Mouse (Mus musculus) neural tube, embryonic 11.5 days (tissue): ENCODE measurements around the gene Gpr55. TPM values are rescaled to one million over a fixed set of nuclear protein-coding genes. Genes with fewer than 3 reads are reported as not detected.

Experiments
- ATAC-seq: fragments of 200-750 bp; cut with Nextera tagmentation; 2 replicates; pipeline ENCODE4 v1.8.0; 2017; ENCODE audit warnings: moderate number of reproducible peaks, mild to moderate bottlenecking, moderate TSS enrichment, moderate library complexity; ENCODE audit not compliant: insufficient read depth, low FRiP score, low TSS enrichment
- DNase-seq: peaks from one replicate; pipeline ENCODE4 v3.0.0-alpha.2; 2015; ENCODE audit warnings: low spot score
- H3K27ac ChIP-seq: fragments of 300-500 bp; sonication (generic); 2 replicates; pipeline ENCODE4 v1.5.1; 2014; ENCODE audit warnings: low read depth, mild to moderate bottlenecking, low read length
- H3K27me3 ChIP-seq: fragments of 300-500 bp; sonication (generic); 2 replicates; pipeline ENCODE4 v1.6.1; 2014; ENCODE audit warnings: mild to moderate bottlenecking, low read length, mixed read lengths; ENCODE audit not compliant: control insufficient read depth, insufficient read depth
- H3K36me3 ChIP-seq: fragments of 300-500 bp; sonication (generic); 2 replicates; pipeline ENCODE4 v1.6.1; 2014; ENCODE audit warnings: mild to moderate bottlenecking, low read length, moderate library complexity, mixed read lengths; ENCODE audit not compliant: control insufficient read depth, insufficient read depth
- H3K4me1 ChIP-seq: fragments of 300-500 bp; sonication (generic); 2 replicates; pipeline ENCODE4 v1.6.1; 2014; ENCODE audit warnings: low read length, mixed read lengths; ENCODE audit not compliant: control insufficient read depth, insufficient read depth
- H3K4me2 ChIP-seq: fragments of 300-500 bp; sonication (generic); 2 replicates; pipeline ENCODE4 v1.6.1; 2014; ENCODE audit warnings: low read depth, mild to moderate bottlenecking, moderate library complexity
- H3K4me3 ChIP-seq: fragments of 300-500 bp; sonication (generic); 2 replicates; pipeline ENCODE4 v1.5.1; 2014; ENCODE audit warnings: low read depth, low read length
- H3K9ac ChIP-seq: fragments of 300-500 bp; sonication (generic); 2 replicates; pipeline ENCODE4 v1.6.1; 2014; ENCODE audit warnings: mild to moderate bottlenecking, low read length
- H3K9me3 ChIP-seq: fragments of 300-500 bp; sonication (generic); 2 replicates; pipeline ENCODE4 v1.6.1; 2016; ENCODE audit warnings: low read length; ENCODE audit not compliant: control insufficient read depth
- WGBS: fragments of 180-500 bp; shearing (Covaris S2); extraction: QIAGEN DNeasy Blood & Tissue Kit; methylation state at CpG from one replicate; pipeline ENCODE4 v1.1.7; 2014; 5-methylcytosine and 5-hydroxymethylcytosine counted together
- polyA plus RNA-seq: library from polyadenylated mRNA; unstranded; fragments of >200 nt; fragmentation: Nextera tagmentation; extraction: Ambion mirVana; gene quantifications from 2 replicates; pipeline ENCODE4 v1.2.1, GENCODE M21; 2014

The Gpr55 gene
- polyA plus RNA-seq, 1 experiment from 2014 or later = not detected

GRCm38 (mm10) chr1:85928688-85929065 is 32.1 kb downstream of the Gpr55 start:
- DNase-seq (no peak), ATAC-seq (no peak)
- Histone ChIP-seq H3K4me2 (no peak overlapping the region), H3K27ac (no peak overlapping the region), H3K27me3 (no peaks in the 10 kb centered on the region), H3K36me3 (no peaks in the 10 kb centered on the region), H3K9me3 (no peaks in the 10 kb centered on the region), H3K4me1 (peaks cover 18% of the 10 kb centered on the region), H3K9ac (no peak overlapping the region), H3K4me3 (no peak overlapping the region)
- WGBS = 49% methylated on average over 4 of the region's 4 CpGs

DNA sequence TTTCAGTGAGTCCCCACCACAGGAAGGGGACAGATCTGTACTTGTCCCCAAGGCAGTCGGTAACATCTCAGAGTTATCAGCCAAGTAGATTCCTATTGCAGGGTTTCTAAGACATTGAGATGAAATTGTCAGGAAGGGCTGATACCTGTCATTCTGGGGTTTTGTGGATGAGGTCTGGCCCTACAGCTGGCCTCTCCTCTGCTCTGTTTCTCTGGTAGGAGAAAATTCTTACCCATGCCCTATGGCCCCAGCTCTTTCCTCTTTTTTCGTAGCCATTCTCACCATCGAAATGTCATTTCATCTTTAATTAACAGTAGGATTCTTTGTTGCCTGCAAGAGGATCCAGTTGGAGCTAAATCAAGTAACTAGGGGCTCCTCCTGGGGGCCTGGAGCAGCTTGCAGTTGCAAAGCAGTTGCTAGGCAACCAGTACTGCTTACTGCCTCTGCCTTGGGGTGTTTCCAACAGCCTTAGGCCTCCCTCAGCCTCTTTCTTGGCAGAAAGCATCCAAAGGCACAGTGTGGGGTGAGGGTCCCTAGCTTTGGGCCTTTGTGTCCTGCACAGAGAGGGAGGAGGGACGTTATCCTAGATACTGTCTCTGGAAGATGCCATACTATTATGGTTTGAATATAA is 32.6 kb downstream of the Gpr55 start, which contains the start of gene 4933407L21Rik:
4933407L21Rik (plus strand) TSS at position 427 of the 631 bp plus-strand sequence.
- H3K4me1 ChIP-seq = peaks cover 14% of the 10 kb centered on the region
- H3K27ac ChIP-seq = no peak within 1 kb of the TSS
- H3K36me3 ChIP-seq = no peaks in the 10 kb centered on the region
- no peaks in the 10 kb centered on the region for H3K9me3 ChIP-seq
- peak; percentile 50 for DNase-seq
- H3K27me3 ChIP-seq = no peaks in the 10 kb centered on the region
- WGBS = 42% methylated on average over 4 of the region's 4 CpGs
- peak; percentile 71; the same call in 1 of the 2 replicates for ATAC-seq
- H3K9ac ChIP-seq = no peak within 1 kb of the TSS
- no peak within 1 kb of the TSS for H3K4me3 ChIP-seq
- no peak within 1 kb of the TSS for H3K4me2 ChIP-seq

DNA sequence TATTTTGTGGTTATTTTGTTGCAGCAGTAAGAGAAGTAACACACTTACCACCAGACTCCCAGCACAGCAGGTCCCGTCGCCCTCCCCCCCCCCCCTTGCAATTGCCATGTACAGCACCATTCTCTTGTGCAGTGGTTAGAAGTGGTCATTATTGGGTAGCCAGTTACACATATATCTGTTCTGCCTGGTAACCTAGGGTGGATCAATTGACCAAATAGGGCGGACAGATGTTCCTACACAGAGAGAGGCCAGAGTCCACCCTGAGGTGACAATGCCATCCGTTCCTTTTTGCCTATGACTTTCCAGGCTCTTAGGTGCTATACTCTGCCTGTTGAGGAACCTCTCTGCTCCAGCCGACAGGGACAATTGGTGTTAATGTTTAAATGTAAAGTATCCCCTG is 35.6 kb downstream of the Gpr55 start:
- Histone ChIP-seq H3K27me3 (no peaks in the 10 kb centered on the region), H3K4me2 (no peak overlapping the region), H3K9ac (no peak overlapping the region), H3K4me3 (no peak overlapping the region), H3K27ac (no peak overlapping the region), H3K36me3 (no peaks in the 10 kb centered on the region), H3K4me1 (peaks cover 10% of the 10 kb centered on the region), H3K9me3 (no peaks in the 10 kb centered on the region)
- ATAC-seq = no peak
- 84% methylated on average over 5 of the region's 5 CpGs for WGBS
- no peak for DNase-seq

DNA sequence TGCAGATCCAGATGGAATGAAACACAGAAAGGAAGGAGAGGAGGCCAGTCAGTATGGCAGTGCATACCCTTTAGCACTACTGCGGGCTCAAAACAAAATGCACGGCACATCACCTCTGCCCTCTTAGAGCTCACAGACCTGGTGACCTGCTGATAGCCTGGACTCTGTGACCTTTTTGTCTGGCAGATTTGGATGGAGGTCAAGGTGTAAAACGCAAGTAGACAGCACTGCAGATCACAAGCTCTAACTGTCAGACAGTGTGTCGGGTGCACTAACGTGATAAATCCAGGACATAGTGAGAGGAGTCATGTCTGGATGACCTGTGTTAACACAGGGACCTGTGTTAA is 38.0 kb downstream of the Gpr55 start:
- WGBS = 89% methylated on average over 5 of the region's 5 CpGs

GRCm38 (mm10) chr1:85922127-85922864 is 38.5 kb downstream of the Gpr55 start:
- no peaks in the 10 kb centered on the region for H3K36me3 ChIP-seq
- H3K4me3 ChIP-seq = no peak overlapping the region
- H3K9me3 ChIP-seq = no peaks in the 10 kb centered on the region
- H3K9ac ChIP-seq = no peak overlapping the region
- no peak for DNase-seq
- no peak overlapping the region for H3K27ac ChIP-seq
- H3K27me3 ChIP-seq = 0 out of 2 replicates have a peak, but pooled peaks cover 3% of the 10 kb centered on the region
- no peak for ATAC-seq
- peaks cover 4% of the 10 kb centered on the region; the same call in 1 of the 2 replicates for H3K4me1 ChIP-seq
- WGBS = 72% methylated on average over 7 of the region's 7 CpGs
- H3K4me2 ChIP-seq = no peak overlapping the region

More for the DNA sequence above, 38.0 kb downstream of the Gpr55 start:
- DNase-seq = no peak
- Histone ChIP-seq H3K27ac (no peak overlapping the region), H3K9me3 (no peaks in the 10 kb centered on the region), H3K4me2 (no peak overlapping the region), H3K27me3 (0 out of 2 replicates have a peak, but pooled peaks cover 3% of the 10 kb centered on the region), H3K36me3 (no peaks in the 10 kb centered on the region), H3K4me1 (peaks cover 3% of the 10 kb centered on the region), H3K9ac (no peak overlapping the region), H3K4me3 (no peak overlapping the region)
- ATAC-seq = no peak

DNA sequence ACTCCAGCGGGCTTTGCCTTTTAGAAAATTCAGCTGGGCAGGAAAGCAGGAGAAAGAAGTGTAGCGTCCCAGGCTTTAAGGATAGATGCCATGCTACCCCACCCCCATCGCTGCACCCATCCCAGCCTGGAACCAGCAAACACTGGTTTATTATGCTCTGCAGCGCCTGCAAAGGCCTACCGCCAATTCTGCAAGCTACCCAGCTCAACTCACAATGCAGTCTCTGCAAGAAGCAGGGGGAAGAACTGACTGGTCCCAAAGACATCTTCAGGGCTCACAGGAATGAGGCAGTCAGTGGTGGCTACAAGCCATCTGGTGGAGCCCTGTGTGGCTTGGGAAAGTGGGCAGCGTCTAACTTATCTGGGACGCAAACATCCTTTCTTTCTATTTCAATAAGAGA is 39.1 kb downstream of the Gpr55 start:
- 83% methylated on average over 7 of the region's 7 CpGs for WGBS
- Histone ChIP-seq H3K27me3 (0 out of 2 replicates have a peak, but pooled peaks cover 3% of the 10 kb centered on the region), H3K4me1 (peaks cover 7% of the 10 kb centered on the region), H3K9me3 (no peaks in the 10 kb centered on the region), H3K4me2 (no peak overlapping the region), H3K9ac (no peak overlapping the region), H3K4me3 (no peak overlapping the region), H3K36me3 (no peaks in the 10 kb centered on the region), H3K27ac (no peak overlapping the region)
- DNase-seq = no peak
- no peak for ATAC-seq

GRCm38 (mm10) chr1:85919621-85920020 is 41.2 kb downstream of the Gpr55 start:
- ATAC-seq = no peak
- no peak for DNase-seq
- Histone ChIP-seq H3K4me2 (no peak overlapping the region), H3K36me3 (no peaks in the 10 kb centered on the region), H3K27ac (no peak overlapping the region), H3K9me3 (no peaks in the 10 kb centered on the region), H3K4me3 (no peak overlapping the region), H3K4me1 (peaks cover 8% of the 10 kb centered on the region), H3K9ac (no peak overlapping the region), H3K27me3 (0 out of 2 replicates have a peak, but pooled peaks cover 3% of the 10 kb centered on the region)
- 89% methylated on average over 7 of the region's 7 CpGs for WGBS

DNA sequence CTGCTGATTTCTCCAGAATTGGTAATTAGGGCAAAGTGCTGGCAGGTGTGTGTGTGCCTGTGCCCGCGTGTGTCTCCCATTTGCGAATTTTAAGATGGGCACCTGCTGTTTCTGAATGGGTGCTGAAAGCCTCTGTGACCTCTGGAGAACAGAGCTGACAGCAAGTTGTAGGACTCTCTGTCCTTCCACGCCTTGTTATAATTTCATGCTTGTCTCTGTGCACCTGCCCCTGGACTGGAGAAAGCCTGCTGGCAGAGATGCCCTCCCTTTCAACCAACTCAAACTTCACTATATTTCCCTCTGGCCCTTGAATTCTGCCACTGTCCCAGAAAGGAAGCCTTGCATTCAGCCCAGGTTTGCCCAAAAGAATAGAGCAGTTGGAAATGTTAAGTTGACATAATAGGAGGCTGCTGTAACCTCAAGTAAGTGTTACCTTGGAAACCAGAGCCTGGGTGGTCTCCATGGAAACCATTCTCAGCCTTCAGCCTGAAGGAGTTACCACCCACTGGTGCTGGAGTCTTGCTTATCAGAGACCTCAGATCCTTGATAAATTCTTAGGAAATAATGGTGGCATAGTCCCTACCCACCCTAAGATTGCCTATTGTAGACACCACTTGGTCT is 43.9 kb downstream of the Gpr55 start:
- no peak overlapping the region for H3K27ac ChIP-seq
- H3K4me3 ChIP-seq = no peak overlapping the region
- H3K4me1 ChIP-seq = peaks cover 8% of the 10 kb centered on the region
- ATAC-seq (peak; percentile 79), DNase-seq (peak; percentile 74)
- H3K4me2 ChIP-seq = no peak overlapping the region
- H3K27me3 ChIP-seq = 0 out of 2 replicates have a peak, but pooled peaks cover 3% of the 10 kb centered on the region
- 18% methylated on average over 4 of the region's 4 CpGs for WGBS
- H3K9ac ChIP-seq = no peak overlapping the region
- H3K36me3 ChIP-seq = no peaks in the 10 kb centered on the region
- H3K9me3 ChIP-seq = no peaks in the 10 kb centered on the region
